Mouse (Mus musculus) myocyte (in vitro differentiated cells): ENCODE results near the gene Adamtsl3.

Source experiments
- E2F4 ChIP-seq: IDR thresholded peaks from one replicate; pipeline ENCODE4 v1.6.1; 2011; ENCODE audit warnings: mild to moderate bottlenecking, control low read depth, moderate library complexity; ENCODE audit not compliant: insufficient read depth
- MAX ChIP-seq: IDR thresholded peaks from one replicate; pipeline ENCODE4 v1.6.1; 2011; ENCODE audit warnings: low read depth, mild to moderate bottlenecking, control low read depth
- POLR2A ChIP-seq: IDR thresholded peaks from one replicate; pipeline ENCODE4 v1.6.1; 2011; ENCODE audit warnings: low read depth, mild to moderate bottlenecking, control low read depth, moderate library complexity; ENCODE audit not compliant: insufficient read length
- POLR2AphosphoS2 ChIP-seq: IDR thresholded peaks from one replicate; pipeline ENCODE4 v1.6.1; 2011; ENCODE audit warnings: low read depth, control low read depth; ENCODE audit not compliant: insufficient read length
- REST ChIP-seq: IDR thresholded peaks from one replicate; pipeline ENCODE4 v1.6.1; 2011; ENCODE audit warnings: mild to moderate bottlenecking, control low read depth, moderate library complexity; ENCODE audit not compliant: insufficient read depth, insufficient read length
- TCF3 ChIP-seq: IDR thresholded peaks from one replicate; pipeline ENCODE4 v1.6.1; 2011; ENCODE audit warnings: low read depth, control low read depth; ENCODE audit not compliant: insufficient read length
- USF1 ChIP-seq: IDR thresholded peaks from one replicate; pipeline ENCODE4 v1.6.1; 2011; ENCODE audit warnings: low read depth, mild to moderate bottlenecking, control low read depth, moderate library complexity

- TF ChIP-seq POLR2A, result no peak
- no peak for TF ChIP-seq USF1
- TF ChIP-seq POLR2AphosphoS2, result no peak
- TF ChIP-seq REST, result no peak
- no peak for TF ChIP-seq E2F4
- no peak for TF ChIP-seq MAX
- no peak for TF ChIP-seq TCF3
These were observed 147.9 kb downstream of the Adamtsl3 start for GRCm38 (mm10) chr7:82483426-82483825.
